Mouse (Mus musculus): Measurements from ENCODE around the gene Med16. TPM values are rescaled to one million over a fixed set of nuclear protein-coding genes. Genes with fewer than 3 reads are reported as not detected.

Gene Med16
- total and polyA plus RNA-seq, 2 experiments from 2014 or later = 36.2 to 64.7 TPM

DNA sequence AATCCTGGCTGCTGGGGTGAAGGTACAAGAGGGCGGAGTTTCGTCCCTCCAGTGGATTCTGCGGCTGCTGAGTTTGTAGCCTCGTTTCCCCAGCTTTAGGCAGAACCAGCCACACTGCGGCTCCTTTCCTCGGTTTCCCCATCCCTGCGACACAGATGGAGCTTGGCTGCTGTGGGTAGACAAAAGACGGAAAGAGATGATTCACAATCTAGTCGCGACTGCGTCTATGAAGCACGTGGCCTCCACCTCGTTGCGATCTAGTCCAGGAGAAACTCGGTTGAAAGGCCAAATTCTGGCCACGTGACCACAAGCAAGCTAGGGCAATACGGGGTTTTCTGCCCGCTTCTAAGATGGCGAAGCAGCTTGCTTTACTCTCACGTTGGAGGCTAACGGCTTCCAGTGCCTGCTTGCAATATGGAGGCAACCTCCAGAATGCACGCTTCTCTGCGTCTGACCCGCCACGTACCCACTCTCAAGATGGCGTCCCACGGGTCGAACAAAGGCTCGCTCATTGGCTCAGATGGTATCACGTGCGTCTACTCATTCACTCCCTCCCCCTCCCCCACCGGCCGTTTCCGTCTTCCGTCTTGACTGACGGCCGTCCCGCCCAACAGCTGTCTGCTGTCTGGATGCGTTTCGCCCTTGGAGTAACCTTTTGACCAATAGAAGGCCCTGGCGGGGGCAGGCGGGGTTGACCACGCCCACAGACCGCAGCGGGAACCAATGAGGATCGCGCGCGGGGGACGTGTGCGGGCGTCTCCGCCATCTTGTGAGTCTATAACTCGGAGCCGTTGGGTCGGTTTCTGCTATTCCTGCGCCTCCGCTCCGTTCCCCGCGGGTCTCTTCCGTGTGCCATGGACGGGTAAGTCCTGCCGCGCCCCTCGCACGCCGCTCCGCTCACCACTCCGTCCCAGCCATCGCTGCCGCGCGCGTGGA, 54.6 kb downstream of the Med16 start, which contains the start of gene Ptbp1:
Ptbp1 (plus strand) TSS at position 568 of the 936 bp plus-strand sequence.
- H3K9me3 ChIP-seq (replicated peaks; ENCODE audit: control insufficient read depth, low read length) = no peaks in the 10 kb centered on the region
- TF ChIP-seq CTCF (IDR thresholded peaks at IDR 0.05; ENCODE audit: low read depth) (no peak), EP300 (IDR thresholded peaks at IDR 0.05; ENCODE audit: low read depth) (peak; percentile 66; the same call in 1 of the 2 replicates)
- H3K4me1 ChIP-seq (ENCODE audit: control insufficient read depth, insufficient read depth) = peaks cover 49% of the 10 kb centered on the region
- peak within 1 kb of the TSS; percentile 98 for H3K9ac ChIP-seq (replicated peaks; ENCODE audit: low read depth, low read length)
- peak within 1 kb of the TSS; percentile 98 for H3K4me3 ChIP-seq (ENCODE audit: low read depth, low read length)
- H3K27ac ChIP-seq (ENCODE audit: low read depth) = peak within 1 kb of the TSS; percentile 100
- H3K4me2 ChIP-seq (ENCODE audit: low read depth, low read length) = peak within 1 kb of the TSS; percentile 90
- no peaks in the 10 kb centered on the region for H3K27me3 ChIP-seq (ENCODE audit: control insufficient read depth, insufficient read depth, low read length)
- H3K36me3 ChIP-seq (replicated peaks; ENCODE audit: control insufficient read depth, insufficient read depth, low read length) = peaks cover 18% of the 10 kb centered on the region
- ATAC-seq (ENCODE audit: insufficient read depth, low read depth) (peak; percentile 88), DNase-seq (ENCODE audit: low spot score) (peak; percentile 99)
- under 1% methylated on average over 75 of the region's 75 CpGs for WGBS

DNA sequence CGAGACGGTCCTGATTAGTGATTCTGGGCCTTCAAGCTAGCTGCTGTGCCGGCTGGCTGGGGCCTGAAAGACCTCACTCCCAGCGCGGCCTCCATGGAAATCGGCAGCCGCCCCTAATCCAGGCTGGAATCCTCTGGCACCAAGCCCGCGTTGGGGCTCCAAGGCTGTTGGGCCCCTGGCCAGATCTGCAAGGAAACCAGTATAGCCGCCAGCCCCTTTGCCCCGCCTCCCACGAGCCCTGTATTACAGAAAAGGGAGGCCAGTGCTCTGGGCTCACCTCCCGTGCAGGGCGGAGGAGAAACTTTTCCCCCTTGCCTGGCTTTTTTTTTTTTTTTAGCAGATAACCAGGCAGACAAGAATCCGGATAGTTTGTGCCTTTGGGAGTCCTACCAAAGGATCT, 55.3 kb downstream of the Med16 start:
- peaks cover 43% of the 10 kb centered on the region for H3K4me1 ChIP-seq (ENCODE audit: control insufficient read depth, insufficient read depth)
- peak; percentile 11; the same call in 1 of the 2 replicates for TF ChIP-seq CTCF (IDR thresholded peaks at IDR 0.05; ENCODE audit: low read depth)
- peak; percentile 59; the same call in 1 of the 2 replicates for TF ChIP-seq EP300 (IDR thresholded peaks at IDR 0.05; ENCODE audit: low read depth)
- peak overlapping the region; percentile 45 for H3K4me3 ChIP-seq (ENCODE audit: low read depth, low read length)
- peak overlapping the region; percentile 100 for H3K27ac ChIP-seq (ENCODE audit: low read depth)
- under 1% methylated on average over 15 of the region's 15 CpGs for WGBS
- no peaks in the 10 kb centered on the region for H3K27me3 ChIP-seq (ENCODE audit: control insufficient read depth, insufficient read depth, low read length)
- H3K36me3 ChIP-seq (replicated peaks; ENCODE audit: control insufficient read depth, insufficient read depth, low read length) = peaks cover 10% of the 10 kb centered on the region; the same call in 1 of the 2 replicates
- H3K9ac ChIP-seq (replicated peaks; ENCODE audit: low read depth, low read length) = peak overlapping the region; percentile 59
- H3K4me2 ChIP-seq (ENCODE audit: low read depth, low read length) = peak overlapping the region; percentile 83
- peak; percentile 94 for DNase-seq (ENCODE audit: low spot score)
- ATAC-seq (ENCODE audit: insufficient read depth, low read depth) = peak; percentile 55
- no peaks in the 10 kb centered on the region for H3K9me3 ChIP-seq (replicated peaks; ENCODE audit: control insufficient read depth, low read length)

DNA sequence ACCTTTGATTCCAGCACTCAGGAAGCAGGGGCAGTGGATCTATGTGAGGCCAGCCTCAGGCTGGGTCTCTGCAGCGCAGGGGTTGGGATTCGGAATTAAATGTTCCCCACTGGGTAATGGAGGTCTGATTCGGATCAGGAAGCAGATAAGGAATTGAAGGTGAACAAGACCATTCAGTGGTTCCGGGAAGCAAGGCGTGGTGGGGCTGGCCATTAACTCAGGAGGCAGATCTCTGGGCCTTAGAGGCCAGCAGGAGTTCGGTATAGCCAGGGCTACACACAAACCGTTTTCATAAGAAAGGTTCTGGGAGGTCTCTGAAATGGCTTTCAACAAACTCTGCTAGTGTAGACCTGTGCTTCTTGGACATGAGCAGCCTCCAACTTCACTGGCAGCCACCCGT, 55.9 kb downstream of the Med16 start:
- peak overlapping the region; percentile 83 for H3K4me2 ChIP-seq (ENCODE audit: low read depth, low read length)
- TF ChIP-seq CTCF (IDR thresholded peaks at IDR 0.05; ENCODE audit: low read depth) (no peak), EP300 (IDR thresholded peaks at IDR 0.05; ENCODE audit: low read depth) (no peak)
- no peak for ATAC-seq (ENCODE audit: insufficient read depth, low read depth)
- H3K27ac ChIP-seq (ENCODE audit: low read depth) = peak overlapping the region; percentile 100
- peaks cover 37% of the 10 kb centered on the region for H3K4me1 ChIP-seq (ENCODE audit: control insufficient read depth, insufficient read depth)
- no peak for DNase-seq (ENCODE audit: low spot score)
- no peaks in the 10 kb centered on the region for H3K9me3 ChIP-seq (replicated peaks; ENCODE audit: control insufficient read depth, low read length)
- H3K4me3 ChIP-seq (ENCODE audit: low read depth, low read length) = peak overlapping the region; percentile 45
- peaks cover 8% of the 10 kb centered on the region; the same call in 1 of the 2 replicates for H3K36me3 ChIP-seq (replicated peaks; ENCODE audit: control insufficient read depth, insufficient read depth, low read length)
- H3K9ac ChIP-seq (replicated peaks; ENCODE audit: low read depth, low read length) = peak overlapping the region; percentile 59
- H3K27me3 ChIP-seq (ENCODE audit: control insufficient read depth, insufficient read depth, low read length) = no peaks in the 10 kb centered on the region
- WGBS = 25% methylated on average over 8 of the region's 8 CpGs

DNA sequence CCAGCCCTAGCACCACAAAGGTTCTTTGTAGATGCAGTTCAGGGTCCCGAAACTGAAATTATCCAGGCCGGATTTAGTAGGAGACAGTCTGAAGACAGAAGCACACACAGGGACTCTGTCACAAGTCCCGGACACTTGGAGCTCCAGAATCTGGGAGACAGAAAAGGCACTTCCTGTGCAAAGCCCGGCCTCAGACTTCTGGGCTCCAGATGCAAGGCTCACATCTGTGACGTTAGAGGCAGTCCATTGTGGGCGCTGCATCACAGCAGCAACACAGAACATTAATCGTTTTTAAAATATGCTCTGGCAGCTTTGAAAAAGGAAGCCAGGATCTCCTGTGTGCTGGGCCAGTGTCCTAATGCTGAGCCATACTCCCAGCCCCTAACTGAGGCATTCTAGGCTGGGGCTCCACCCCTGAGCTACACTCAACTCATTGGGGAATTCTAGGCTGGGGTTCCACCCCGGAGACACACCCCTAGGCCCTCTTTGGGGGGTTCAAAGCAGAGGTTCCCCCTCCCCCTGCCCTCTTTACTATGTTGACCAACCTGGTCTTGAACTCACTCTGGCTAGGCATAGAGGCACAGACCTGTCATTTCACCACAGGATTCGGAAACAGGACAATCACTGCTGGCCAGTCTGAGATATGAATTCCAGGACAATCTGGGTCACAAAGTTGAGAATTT, 56.5 kb downstream of the Med16 start:
- DNase-seq (ENCODE audit: low spot score) (peak; percentile 55), ATAC-seq (ENCODE audit: insufficient read depth, low read depth) (no peak)
- Histone ChIP-seq H3K36me3 (replicated peaks; ENCODE audit: control insufficient read depth, insufficient read depth, low read length) (peaks cover 5% of the 10 kb centered on the region; the same call in 1 of the 2 replicates), H3K4me3 (ENCODE audit: low read depth, low read length) (peak overlapping the region; percentile 45; the same call in 1 of the 2 replicates), H3K9ac (replicated peaks; ENCODE audit: low read depth, low read length) (peak overlapping the region; percentile 59), H3K4me2 (ENCODE audit: low read depth, low read length) (peak overlapping the region; percentile 83), H3K4me1 (ENCODE audit: control insufficient read depth, insufficient read depth) (peaks cover 31% of the 10 kb centered on the region), H3K9me3 (replicated peaks; ENCODE audit: control insufficient read depth, low read length) (no peaks in the 10 kb centered on the region), H3K27ac (ENCODE audit: low read depth) (peak overlapping the region; percentile 100), H3K27me3 (ENCODE audit: control insufficient read depth, insufficient read depth, low read length) (no peaks in the 10 kb centered on the region)
- WGBS = 41% methylated on average over 9 of the region's 9 CpGs
- TF ChIP-seq EP300 (IDR thresholded peaks at IDR 0.05; ENCODE audit: low read depth) (no peak), CTCF (IDR thresholded peaks at IDR 0.05; ENCODE audit: low read depth) (no peak)

DNA sequence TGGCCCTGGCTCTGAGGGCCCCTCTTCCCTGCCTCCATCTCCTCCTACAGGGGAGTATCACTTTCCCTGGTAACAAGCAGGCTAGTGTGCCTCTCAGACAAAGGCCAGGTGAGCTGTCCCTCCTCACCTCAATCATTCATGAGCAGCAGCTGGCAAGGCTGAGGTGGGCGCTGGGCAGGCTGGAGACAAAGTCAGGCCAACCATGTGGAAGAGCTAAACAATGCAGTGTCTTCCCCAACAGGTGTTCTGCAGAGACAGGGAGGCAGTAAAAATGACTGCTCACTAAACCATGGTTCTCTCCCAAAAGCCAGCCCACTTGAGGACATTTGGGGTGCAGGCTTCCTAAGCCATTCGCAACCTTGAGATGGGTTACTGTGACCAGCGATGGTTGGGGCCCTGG, 57.1 kb downstream of the Med16 start:
- Histone ChIP-seq H3K9ac (replicated peaks; ENCODE audit: low read depth, low read length) (no peak overlapping the region; the same call in 1 of the 2 replicates), H3K9me3 (replicated peaks; ENCODE audit: control insufficient read depth, low read length) (no peaks in the 10 kb centered on the region), H3K27ac (ENCODE audit: low read depth) (peak overlapping the region; percentile 100), H3K36me3 (replicated peaks; ENCODE audit: control insufficient read depth, insufficient read depth, low read length) (no peaks in the 10 kb centered on the region), H3K27me3 (ENCODE audit: control insufficient read depth, insufficient read depth, low read length) (no peaks in the 10 kb centered on the region), H3K4me1 (ENCODE audit: control insufficient read depth, insufficient read depth) (peaks cover 25% of the 10 kb centered on the region), H3K4me2 (ENCODE audit: low read depth, low read length) (0 out of 2 replicates have a peak overlapping the region, but pooled peaks have one; percentile 7), H3K4me3 (ENCODE audit: low read depth, low read length) (no peak overlapping the region)
- no peak for DNase-seq (ENCODE audit: low spot score)
- TF ChIP-seq CTCF (IDR thresholded peaks at IDR 0.05; ENCODE audit: low read depth) (no peak), EP300 (IDR thresholded peaks at IDR 0.05; ENCODE audit: low read depth) (no peak)
- WGBS = 69% methylated on average over 3 of the region's 3 CpGs
- ATAC-seq (ENCODE audit: insufficient read depth, low read depth) = no peak

Data from heart, postnatal 0 days (tissue).